Mouse (Mus musculus): ENCODE results near the gene Cog5. TPM values are rescaled to one million over a fixed set of nuclear protein-coding genes. Genes with fewer than 3 reads are reported as not detected.

The Cog5 gene
- polyA plus RNA-seq (2017; shearing (Covaris generic)), result 59.5 TPM

GRCm38 (mm10) chr12:31654197-31654964 lies at the start of gene Cog5, which contains the start of gene Dus4l:
Gene Cog5 (plus strand): TSS chr12:31654869.
Gene Dus4l (minus strand): TSS chr12:31654826.

GRCm38 (mm10) chr12:31634343-31635239 lies 20.1 kb upstream of the Cog5 start, which contains the start of gene Bcap29:
Gene Bcap29 (minus strand): TSS chr12:31634658.

GRCm38 (mm10) chr12:31713600-31713999 lies 58.9 kb downstream of the Cog5 start, which contains the start of gene Gpr22:
Gene Gpr22 (minus strand): TSS chr12:31713947.

DNA sequence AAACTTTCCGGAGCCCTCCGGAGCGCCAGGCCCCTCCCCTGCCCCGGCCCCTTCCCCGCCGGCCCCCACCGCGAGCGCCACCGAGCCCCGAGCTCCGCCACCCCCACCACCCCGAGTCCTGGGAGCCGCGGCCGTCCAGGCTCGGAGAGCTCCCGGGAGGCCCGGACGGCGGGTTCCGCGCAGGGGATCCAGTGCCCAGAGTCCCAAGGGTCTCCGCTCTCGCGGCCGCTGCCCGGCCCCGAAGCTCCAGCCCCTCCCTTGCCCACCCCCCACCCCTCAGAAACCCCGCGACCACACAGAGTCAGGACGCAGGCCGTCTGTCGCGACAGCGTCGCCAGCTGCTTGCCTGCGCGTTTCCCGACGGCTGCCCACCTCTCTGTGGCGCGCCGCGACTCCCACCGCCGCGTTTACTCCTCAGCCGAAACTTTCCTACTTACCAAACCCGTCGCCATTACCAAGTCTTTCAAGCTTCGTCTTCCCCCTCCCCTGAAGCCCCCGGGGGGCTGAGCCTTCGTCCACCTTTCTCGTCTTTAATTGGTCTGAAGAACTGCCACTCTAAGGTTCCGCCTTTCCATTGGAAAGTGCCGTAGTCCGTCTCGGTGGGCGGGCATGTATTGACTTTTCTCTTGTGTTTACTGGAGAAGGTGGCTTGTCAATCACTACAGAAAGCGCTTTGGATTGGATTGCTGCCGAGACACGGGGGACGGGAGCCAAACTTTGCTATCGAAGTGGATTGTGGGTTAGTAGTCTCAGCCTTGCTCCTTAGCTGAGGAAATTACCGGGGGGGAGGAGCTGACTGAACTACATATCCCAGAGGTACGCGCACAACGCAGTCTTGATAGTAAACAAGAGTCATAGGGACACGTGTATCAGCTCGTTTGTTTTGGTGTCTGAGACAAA lies 295.3 kb downstream of the Cog5 start, which contains the start of gene Hbp1:
TSS of gene Hbp1 (minus strand) at position 777 of the 900 bp plus-strand sequence.

Other genes with a start within 250 kb of the Cog5 start
- 40.9 TPM for gene Cbll1, start 155.3 kb upstream of the Cog5 start, polyA plus RNA-seq (2017; shearing (Covaris generic))
- not detected for gene Slc26a4, start 94.9 kb upstream of the Cog5 start, polyA plus RNA-seq (2017; shearing (Covaris generic))
- gene Bcap29, start 20.2 kb upstream of the Cog5 start, polyA plus RNA-seq (2017; shearing (Covaris generic)), result 66.2 TPM
- 14.2 TPM for gene Dus4l, start within 50 bp of the Cog5 start, polyA plus RNA-seq (2017; shearing (Covaris generic))
- gene Gpr22, start 59.1 kb downstream of the Cog5 start, polyA plus RNA-seq (2017; shearing (Covaris generic)), result 2.4 TPM